Mouse (Mus musculus): ENCODE measurements around the gene Msh4.

Gene Msh4

DNA sequence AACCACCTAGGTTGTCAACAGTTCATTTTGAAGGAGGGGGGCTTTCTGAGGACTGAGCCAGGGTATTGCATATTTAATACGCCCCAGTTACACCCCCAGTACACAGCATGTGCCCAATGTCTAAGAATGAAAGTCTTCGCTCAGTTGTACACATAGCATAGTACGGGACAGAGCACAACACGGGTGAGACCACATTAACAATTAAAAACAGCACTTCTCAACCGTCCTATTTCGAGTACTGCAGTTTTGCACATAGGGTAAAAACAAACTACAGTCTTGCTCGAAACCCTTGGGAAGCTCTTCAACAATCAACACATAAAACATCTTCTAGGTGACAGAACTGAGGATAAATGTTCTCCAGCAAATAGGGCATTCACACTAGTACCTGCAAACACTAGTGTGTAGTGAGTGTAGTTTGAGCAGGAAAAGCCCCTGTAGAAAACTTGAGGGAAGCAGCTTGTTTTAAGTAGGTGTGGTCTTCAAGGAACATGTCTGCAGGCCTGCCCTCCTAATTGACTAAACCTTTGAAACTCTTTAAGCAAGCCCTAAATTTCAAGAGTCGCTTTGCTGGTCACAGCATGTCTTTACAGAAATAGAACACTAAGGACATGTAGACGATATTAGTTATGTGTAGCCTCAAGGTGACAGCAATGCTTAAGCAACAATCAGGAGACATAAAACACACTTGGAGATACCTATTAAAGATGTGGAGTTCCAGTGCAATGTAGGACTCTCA is at the start of gene Msh4:
Gene Msh4 (minus strand): TSS at position 3 of the 736 bp plus-strand sequence.
- no peak for DNase-seq (ENCODE audit: low read depth, low spot score)

DNA sequence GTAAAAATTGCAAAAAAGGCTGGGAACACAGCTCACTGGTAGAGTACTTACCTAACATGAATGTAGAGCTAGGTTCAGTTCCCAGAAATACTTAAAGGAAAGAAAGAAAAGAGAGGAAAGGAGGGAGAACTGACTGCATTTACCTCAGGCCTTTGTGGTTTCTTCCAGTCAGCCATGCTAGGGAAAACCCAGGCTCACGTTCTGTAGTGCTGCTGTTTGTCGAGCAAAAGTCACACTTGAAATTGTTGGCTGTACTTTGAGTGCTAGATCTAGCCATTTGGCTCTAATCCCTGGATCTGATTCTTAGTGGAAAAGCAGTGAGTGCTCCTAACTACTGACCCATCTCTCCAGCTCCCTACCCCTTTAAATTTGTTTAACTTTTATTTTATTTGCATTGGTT is 42.2 kb upstream of the Msh4 start:
- DNase-seq (ENCODE audit: low read depth, low spot score): no peak

DNA sequence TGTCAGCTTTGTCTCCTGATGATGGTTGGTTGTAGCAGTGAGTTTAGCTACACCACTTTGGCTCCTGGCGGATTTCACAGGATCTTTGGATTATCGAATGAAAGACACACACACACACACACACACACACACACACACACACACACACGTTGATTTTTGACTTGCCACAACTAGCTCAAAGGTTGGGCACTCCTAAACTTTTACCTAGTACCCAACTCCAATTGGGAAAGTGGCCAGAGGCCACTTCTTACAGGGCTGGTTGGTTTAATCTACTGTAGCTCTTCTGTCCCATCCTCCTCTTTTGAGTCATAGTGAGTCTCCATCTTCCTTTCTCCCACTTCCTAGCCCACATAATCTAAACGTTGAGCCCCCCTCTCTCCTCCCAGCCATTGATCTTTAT is 41.3 kb upstream of the Msh4 start:
- DNase-seq (ENCODE audit: low read depth, low spot score): no peak

DNA sequence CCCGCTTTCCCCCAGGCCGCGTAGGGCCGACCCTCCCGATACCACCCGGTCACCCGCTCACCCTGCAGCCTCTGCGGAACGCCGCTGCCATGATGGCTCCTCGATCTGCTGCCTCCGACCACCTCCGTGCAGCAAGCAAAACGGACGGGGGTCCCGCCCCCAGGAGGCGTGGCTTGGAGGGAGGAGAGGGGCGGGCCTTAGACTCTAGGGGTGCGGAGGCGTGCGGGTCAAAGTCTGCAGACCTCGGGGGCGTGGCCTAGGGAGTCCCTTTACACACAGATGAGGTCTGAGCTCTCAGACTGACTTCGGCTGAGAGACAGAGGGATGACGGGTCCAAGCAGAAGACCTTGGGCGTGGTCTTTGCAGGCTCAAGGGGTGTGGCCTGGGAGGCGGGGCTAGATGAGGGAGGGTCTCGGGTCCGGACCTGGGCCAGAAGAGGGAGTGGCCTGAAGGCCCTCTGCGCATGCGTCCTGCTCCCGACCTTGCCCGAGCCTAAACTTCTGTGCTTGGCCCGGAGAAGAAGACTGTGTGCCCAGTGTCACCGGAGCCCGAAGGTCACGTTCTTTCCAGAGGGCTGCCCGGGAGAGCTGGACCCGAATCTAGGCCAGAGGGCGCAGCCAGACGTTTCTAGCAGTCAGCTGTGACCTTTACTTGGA is 38.5 kb upstream of the Msh4 start, which contains the start of gene Acadm:
Gene Acadm (minus strand): TSS at position 298 of the 656 bp plus-strand sequence.
- DNase-seq (ENCODE audit: low read depth, low spot score): peak; percentile 99

DNA sequence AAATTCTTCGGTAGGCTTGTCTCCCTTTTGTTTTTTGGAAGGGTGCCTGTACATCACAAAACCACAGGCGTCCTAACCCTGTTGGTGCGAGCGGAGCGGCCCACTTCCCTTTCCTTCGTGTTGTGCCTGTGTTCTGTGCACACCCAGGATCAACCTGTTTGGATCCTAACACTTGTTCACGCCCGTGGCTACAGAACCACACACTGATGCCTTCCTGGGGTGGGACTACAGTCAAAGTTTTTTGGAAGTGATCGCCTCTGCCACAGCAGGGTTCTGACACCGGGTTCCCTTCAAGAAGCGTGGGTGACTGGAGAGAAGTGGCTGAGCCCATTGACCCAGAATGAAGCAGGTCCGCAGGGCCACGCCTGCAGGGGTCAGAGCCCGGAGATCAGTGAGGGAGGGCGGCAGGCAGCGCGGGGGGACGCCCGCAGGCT is 38.0 kb upstream of the Msh4 start:
- peak; percentile 7 for DNase-seq (ENCODE audit: low read depth, low spot score)

DNA sequence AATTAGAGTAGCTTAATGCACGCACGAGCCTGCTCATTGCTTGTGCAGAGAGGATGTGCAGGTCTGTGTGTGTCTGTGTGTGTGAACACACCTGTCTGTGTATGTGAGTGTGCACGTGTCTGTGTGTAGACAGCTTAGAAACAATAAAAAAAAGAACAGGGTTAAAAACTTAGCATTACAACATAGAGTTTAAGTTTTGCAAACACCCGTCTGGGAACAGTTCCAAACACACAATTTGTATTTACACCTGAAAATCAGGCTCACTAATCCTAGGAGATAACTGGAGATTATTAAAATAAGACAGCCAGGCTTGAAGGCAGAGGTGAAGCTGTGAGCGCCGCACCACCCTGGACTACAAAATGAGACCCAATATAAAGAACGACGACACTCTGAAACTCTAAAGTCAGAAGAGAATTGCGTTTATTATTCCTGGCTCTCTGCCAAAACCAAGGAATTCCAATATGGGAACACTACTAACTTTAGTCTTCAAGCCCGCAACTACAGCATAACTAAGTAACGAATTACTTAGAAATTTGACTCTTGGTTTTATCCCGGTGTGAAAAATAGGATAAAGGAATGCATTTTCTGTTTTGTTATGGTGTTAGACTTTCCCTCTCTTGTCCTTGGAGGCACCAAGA is 37.2 kb upstream of the Msh4 start:
- peak; percentile 64 for DNase-seq (ENCODE audit: low read depth, low spot score)

DNA sequence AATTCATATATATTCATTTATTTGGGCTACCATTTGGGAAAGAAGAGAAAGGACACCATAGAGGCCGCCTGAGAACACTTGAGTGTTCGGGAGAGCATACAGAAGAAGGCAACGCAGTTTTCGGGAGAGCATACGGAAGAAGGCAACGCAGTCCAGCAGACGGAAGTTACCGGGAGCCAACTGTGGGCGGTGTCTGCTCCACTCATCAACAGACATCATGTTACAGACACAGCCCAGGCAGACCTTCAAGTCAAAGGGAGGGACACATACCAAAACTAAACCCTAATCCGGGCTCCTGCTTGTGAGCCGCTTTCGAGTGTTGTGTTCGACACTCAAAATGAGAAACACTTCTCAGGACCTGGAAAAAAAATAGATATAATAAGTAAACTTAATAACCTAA is 35.7 kb upstream of the Msh4 start:
- DNase-seq (ENCODE audit: low read depth, low spot score): no peak

DNA sequence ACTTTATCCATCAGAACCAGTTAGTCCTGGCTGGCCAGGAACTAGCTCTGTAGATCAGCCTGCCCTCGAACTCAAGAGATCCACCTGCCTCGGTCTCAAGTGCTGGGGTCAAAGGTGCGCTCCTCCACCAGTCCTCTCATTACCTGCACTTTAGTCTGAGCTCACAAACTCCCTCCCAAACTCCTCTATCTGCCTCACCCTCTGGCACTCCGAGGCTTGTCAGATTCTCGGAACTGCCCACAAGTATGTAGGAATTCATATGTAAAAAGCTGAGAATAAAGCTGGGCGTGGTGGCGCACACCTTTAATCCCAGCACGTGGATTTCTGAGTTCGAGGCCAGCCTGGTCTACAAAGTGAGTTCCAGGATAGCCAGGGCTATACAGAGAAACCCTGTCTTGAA is 34.5 kb upstream of the Msh4 start:
- DNase-seq (ENCODE audit: low read depth, low spot score): no peak

DNA sequence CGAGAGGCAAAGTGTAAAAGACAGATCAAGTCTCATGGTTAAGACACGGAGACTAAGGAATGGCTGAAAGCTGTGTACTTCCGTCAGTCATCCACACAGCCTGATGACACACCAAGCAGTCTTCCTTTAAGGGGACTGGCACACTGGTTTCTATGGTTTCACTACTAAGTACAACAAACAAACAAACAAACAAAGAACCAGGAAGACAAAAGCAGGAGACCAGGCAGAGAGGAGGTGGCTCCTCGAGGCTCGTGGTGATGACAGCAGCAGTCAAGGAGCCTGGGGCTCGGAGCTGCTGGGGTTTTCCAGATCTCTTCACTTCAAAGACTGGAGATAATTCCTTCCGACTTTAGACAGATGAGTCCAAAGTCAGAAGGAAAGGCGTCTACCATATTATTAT is 34.1 kb upstream of the Msh4 start:
- no peak for DNase-seq (ENCODE audit: low read depth, low spot score)

DNA sequence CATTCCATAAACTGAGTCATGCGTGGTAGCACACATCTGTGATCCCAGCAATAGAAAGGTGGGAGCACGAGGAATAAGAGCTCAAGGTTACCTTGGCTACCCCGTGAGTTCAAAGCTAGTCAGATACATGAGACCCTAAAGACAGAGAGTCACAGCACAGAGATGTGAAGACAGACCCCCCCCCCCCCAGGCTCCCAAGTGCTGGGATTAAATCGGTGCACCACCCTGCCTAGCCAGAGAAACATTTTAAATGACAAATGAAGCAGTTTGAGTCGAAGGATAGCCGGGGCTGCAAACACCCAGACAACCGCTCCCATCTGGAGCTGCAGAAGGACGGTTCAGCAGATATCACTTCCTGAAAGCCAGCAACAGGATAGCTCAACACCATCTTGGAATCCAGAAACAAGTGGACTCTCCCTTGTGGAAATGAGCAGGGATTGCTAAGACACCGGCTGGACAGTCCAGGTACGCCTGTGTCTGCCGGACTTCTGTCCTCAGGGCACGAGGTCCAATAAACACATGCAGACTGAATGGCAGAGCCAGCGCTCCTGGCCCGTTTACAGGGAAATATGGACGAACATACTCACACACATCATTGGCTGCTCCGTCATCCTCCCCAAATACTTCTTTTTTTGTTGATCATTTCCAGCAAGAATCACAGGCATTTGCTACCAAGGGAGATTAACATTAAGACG is 31.3 kb upstream of the Msh4 start:
- DNase-seq (ENCODE audit: low read depth, low spot score): no peak

DNA sequence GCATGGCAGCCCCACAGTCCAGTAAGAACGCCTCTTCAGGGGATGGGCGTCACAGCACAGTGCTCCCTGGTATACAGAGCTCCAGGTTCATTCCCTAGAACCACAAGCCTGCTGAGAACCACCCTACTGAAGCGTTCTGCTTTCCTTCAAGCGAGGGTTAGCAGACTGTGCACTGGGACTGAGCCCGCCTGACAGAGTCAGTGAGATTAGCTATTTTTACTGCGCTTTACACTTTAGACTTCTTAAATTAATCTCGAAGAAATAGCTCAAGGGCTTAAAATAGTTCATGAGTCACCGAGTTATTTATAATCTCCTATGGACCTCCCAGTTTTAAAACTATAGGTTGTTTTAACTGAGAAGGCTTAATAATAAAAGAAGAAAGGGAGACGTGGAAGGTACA is 29.9 kb upstream of the Msh4 start:
- DNase-seq (ENCODE audit: low read depth, low spot score): no peak

DNA sequence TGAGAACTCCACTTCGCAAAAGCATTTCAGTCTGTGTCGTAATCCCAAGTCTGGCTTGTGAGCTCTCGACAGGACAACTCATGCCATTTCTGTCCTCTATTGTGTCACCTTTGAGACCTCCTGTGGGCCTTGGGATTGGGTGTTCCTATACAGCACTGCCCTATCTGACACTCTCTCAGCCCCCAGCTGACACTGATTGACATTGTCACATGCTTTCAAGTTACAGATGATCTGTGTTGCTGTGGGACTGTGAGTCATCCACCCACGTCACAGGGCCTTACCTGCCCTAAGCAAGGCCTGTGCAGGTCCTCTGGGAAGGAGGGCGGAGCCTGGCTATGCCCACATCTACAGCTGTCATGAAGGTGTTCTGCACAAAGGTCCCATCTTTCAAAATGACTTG is 26.5 kb upstream of the Msh4 start:
- DNase-seq (ENCODE audit: low read depth, low spot score): no peak

DNA sequence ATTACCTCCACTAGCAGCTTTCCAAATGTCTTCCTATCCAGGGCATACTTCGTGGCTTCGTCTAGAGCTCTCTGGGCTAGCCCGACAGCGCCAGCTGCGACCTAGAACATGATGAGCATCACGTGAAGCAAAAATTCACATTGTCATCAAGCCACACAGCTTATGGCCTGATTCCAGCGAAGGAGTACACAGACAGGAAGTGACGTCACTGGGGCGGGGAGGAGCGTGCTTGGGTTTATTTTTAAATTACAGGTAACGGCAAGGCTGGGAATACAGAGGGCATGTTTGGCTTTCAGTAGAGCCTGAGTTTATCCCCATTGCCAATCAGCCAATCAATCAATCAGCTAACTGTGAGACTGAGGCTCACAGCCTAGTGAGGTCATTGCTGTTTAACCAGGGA is 23.6 kb upstream of the Msh4 start:
- DNase-seq (ENCODE audit: low read depth, low spot score): no peak

DNA sequence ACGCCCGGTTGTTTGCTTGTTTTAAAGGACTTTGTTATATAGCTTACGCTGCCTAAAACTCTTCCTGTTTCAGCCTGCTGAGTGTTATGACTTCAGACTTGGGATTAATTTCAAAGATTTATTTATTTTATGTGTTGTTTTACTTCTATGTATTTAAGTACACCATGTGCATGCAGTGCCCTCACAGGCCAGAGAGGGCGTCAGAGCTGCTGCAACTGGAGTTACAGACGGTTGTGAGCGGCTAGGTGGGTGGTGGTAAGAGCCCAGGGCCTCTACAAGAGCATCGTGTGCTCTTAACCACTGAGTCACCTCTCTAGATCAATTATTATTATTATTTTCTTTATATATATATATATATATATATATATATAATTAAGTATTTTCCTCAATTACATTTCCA is 20.4 kb upstream of the Msh4 start:
- no peak for DNase-seq (ENCODE audit: low read depth, low spot score)

DNA sequence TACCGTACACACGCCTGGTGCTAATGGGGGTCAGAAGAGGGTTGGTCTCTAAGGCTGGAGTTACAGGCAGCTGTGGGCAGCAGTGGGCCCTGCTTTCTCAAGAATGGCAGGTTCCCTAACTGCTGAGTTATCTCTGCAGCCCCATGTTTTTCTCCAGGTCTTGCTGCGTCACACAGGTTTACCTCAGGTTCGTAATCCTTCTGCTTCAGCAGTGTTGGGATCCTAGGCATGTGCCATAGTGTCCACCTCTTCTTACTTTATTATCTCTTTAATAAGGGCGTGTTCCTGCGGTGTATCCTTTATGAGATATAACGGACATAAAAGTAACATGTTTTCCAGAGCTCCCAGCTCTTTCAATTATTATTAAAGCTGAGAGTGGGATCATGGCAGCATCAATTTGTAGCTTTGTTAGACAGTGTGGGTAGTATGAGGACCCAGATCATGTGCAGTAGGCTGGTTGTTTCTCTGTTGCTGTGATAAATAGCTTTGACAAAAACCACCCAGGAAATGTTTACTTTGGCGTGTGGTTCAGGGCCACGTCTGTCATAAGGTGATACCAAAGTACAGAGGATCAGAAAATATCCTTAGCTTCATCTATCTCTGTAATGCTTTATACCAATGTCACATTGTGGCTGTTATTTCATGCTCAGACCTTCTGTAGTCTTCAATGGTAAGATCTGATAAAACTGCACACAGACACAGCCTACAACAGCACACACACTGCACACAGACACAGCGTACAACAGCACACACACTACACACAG is 15.4 kb upstream of the Msh4 start:
- no peak for DNase-seq (ENCODE audit: low read depth, low spot score)

DNA sequence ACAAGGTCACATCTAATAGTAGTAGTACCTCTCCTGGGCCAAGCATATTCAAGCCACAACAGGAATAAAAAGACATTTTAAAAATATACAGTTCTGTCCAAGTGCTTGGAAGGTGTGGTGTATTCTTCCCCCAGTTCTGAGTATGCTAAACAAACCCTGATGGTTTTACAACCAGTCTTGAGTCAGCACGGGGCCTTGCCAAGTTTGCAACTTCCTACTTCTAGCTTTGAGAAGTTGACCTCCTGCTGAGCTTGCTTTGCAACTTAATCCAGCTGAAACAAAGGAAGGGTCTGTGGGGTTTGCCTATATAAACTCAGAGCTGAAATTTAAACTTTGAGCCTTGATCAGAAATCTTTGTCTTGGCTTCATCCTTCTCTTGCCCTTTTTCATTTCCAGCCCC is 11.3 kb upstream of the Msh4 start:
- DNase-seq (ENCODE audit: low read depth, low spot score): no peak

DNA sequence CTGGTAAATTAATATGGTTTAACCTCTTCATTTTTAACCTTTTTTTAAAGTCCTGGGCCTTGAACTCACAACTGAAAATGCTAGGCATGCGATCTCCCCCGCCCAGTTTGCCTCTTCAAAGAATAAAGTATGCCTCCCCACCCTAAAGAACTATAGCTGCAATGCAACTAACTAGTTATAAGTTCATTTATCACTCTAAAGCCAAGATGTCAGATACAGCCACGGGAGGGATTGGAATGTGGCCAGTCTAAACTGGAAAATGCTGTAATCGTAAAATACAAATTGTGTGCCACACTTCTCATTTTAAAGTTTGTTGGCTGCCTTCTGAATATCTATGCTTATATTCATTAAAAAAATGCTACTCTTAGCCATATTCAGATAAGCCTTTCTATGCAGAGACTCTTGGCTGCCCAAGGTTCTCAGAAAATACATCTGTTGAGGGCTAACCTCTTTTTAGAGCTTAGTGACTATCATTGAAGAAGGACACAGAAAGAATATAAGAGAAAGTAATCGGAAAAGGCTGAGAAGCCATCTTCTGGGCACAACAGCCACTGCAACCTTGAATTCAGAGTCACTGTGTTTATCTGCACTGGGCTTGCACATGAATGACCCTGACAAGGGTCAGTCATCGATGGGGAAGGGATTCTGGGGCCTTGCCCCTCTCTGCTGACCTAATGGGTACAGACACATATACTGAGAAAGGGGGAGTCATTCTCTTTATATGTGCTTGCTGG is 7.7 kb upstream of the Msh4 start:
- DNase-seq (ENCODE audit: low read depth, low spot score): no peak

DNA sequence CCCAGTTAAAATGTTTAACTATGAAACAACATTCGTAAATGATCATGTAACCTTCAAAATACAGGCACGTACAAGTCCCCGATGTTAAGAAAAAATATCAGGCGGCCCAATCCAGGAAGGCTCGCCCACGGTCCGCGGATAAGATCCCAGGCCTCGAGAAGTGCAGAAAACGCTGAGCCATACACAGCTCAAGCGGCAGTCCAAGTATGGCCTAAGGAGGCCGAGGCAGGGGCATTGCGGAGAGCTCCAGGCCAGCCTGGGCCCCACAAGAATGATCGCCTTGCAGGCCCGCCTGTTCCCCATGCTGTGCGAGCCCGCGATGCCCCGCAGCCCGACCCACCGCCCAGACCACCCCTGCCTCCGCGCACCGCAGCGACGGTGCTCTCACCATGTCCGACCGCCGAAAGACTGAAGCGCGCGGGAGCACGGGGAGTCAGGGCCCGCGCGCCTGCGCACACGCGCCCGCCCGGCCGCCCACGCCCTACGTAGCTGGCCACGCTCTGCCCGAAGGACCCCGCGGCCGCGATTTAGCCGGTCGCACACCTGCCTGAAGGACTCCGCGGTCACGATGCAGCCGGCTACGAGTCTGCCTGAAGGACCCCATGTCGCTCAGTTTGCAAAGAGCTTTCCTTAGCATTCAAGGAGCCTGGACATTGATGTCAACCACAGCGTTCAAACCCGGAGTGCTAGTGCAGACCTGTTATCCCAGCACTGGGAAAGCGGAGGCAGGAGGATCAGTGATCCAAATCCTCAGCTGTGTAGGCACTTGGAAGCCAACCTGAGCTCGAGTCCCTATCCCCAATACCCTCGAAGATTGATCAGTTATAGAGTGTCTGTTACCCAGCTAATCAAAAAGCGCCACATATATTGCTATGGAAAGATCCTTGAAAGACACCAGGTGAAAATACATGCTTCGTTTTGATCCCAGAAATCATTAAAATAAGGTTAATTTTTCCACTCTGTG is 6.9 kb upstream of the Msh4 start, which contains the start of gene Rabggtb:
Gene Rabggtb (minus strand): TSS at position 464 of the 964 bp plus-strand sequence.
- peak; percentile 96 for DNase-seq (ENCODE audit: low read depth, low spot score)

DNA sequence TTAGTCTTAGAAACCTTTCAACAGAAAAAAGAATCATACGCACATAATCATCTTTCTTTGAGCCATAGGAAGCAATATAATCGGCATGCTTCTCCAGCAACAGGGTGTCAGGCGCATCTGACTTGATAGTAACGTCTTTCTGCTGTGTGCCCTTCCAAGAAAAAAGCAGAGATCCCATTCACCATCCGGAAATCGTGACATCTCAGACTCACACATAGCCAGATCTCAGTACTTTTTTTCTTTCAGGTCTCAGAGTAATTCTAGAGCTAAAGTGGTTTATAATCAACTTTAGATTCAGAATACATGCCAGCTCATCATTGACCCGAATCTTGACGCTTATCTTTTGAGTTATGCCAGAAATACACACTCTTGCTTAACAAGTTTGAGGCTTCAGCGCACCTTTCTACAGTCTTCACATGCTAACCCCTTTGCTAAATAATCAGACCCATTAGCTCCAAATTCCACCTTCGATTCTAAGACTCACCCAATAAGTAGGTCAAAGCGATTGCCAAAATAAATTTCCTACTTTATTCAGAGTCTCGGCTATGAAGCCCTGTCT is 6.0 kb upstream of the Msh4 start:
- DNase-seq (ENCODE audit: low read depth, low spot score): no peak
